In genomic region chr8:46883232-46884000, GRCm38 (mm10) we compare ENCODE assay signal across 21 mouse cellular contexts.
A peak's percentile ranks its signal among the peaks of the same experiment; 100 is the strongest.
DNase-seq lines count a peak whose midpoint lies in the region; ATAC-seq lines count a peak whose summit lies in the region.
"Had no signal": no experiment of that assay in that cellular context is flagged by ENCODE, and none has a peak within 500 bp of the region (broad histone marks: within the 10 kb centered on the region; RNA-seq: fewer than 3 reads in every experiment).

No protein-coding gene starts in this region.

- no peaks in the 10 kb centered on the region for H3K36me3 ChIP-seq in heart, embryonic 10.5 days
- no peaks in the 10 kb centered on the region for H3K36me3 ChIP-seq in heart, embryonic 12.5 days
- no peaks in the 10 kb centered on the region for H3K36me3 ChIP-seq in intestine, embryonic 15.5 days
- H3K36me3 ChIP-seq in stomach, embryonic 14.5 days (ENCODE audit: control insufficient read depth, insufficient read depth, low read length) = no peaks in the 10 kb centered on the region
- H3K36me3 ChIP-seq in forebrain, embryonic 15.5 days = no peaks in the 10 kb centered on the region
- H3K36me3 ChIP-seq: embryonic facial prominence, embryonic 12.5 days; hindbrain, embryonic 15.5 days had no signal

- no peak overlapping the region for H3K9ac ChIP-seq in heart, embryonic 12.5 days
- no peak overlapping the region for H3K9ac ChIP-seq in intestine, embryonic 15.5 days
- no peak overlapping the region for H3K9ac ChIP-seq in stomach, embryonic 14.5 days (replicated peaks; ENCODE audit: low read depth, low read length)
- no peak overlapping the region for H3K9ac ChIP-seq in forebrain, embryonic 15.5 days (replicated peaks)
- H3K9ac ChIP-seq: embryonic facial prominence, embryonic 12.5 days; forebrain, embryonic 13.5 days; hindbrain, embryonic 15.5 days had no signal

- no peak overlapping the region for H3K4me2 ChIP-seq in heart, embryonic 12.5 days
- H3K4me2 ChIP-seq in intestine, embryonic 15.5 days (replicated peaks) = no peak overlapping the region
- no peak overlapping the region for H3K4me2 ChIP-seq in stomach, embryonic 14.5 days (replicated peaks; ENCODE audit: low read depth, low read length)
- no peak overlapping the region for H3K4me2 ChIP-seq in forebrain, embryonic 15.5 days (replicated peaks)
- H3K4me2 ChIP-seq: embryonic facial prominence, embryonic 12.5 days; forebrain, embryonic 13.5 days; heart, embryonic 11.5 days; hindbrain, embryonic 15.5 days had no signal

- no peak overlapping the region for H3K27ac ChIP-seq in heart, embryonic 10.5 days
- H3K27ac ChIP-seq in heart, embryonic 12.5 days (ENCODE audit: poor library complexity, severe bottlenecking) = no peak overlapping the region
- H3K27ac ChIP-seq in intestine, embryonic 15.5 days = no peak overlapping the region
- peak overlapping the region; percentile 33; the same call in 1 of the 2 replicates for H3K27ac ChIP-seq in stomach, embryonic 14.5 days (ENCODE audit: low read length)
- H3K27ac ChIP-seq in forebrain, embryonic 15.5 days (replicated peaks) = no peak overlapping the region
- H3K27ac ChIP-seq: embryonic facial prominence, embryonic 12.5 days; forebrain, embryonic 13.5 days; hindbrain, embryonic 15.5 days; layer of hippocampus, adult 2 months had no signal

- no peaks in the 10 kb centered on the region for H3K9me3 ChIP-seq in heart, embryonic 10.5 days
- no peaks in the 10 kb centered on the region for H3K9me3 ChIP-seq in heart, embryonic 12.5 days (replicated peaks)
- H3K9me3 ChIP-seq in intestine, embryonic 15.5 days = no peaks in the 10 kb centered on the region
- no peaks in the 10 kb centered on the region for H3K9me3 ChIP-seq in stomach, embryonic 14.5 days (ENCODE audit: control insufficient read depth, low read depth, low read length)
- H3K9me3 ChIP-seq in forebrain, embryonic 15.5 days = no peaks in the 10 kb centered on the region
- H3K9me3 ChIP-seq: embryonic facial prominence, embryonic 12.5 days; hindbrain, embryonic 15.5 days had no signal

- H3K27me3 ChIP-seq in heart, embryonic 10.5 days (ENCODE audit: insufficient read depth, poor library complexity, severe bottlenecking) = no peaks in the 10 kb centered on the region
- H3K27me3 ChIP-seq in heart, embryonic 12.5 days (replicated peaks) = no peaks in the 10 kb centered on the region
- no peaks in the 10 kb centered on the region for H3K27me3 ChIP-seq in intestine, embryonic 15.5 days (replicated peaks)
- no peaks in the 10 kb centered on the region for H3K27me3 ChIP-seq in stomach, embryonic 14.5 days (ENCODE audit: control insufficient read depth, insufficient read depth, low read length)
- no peaks in the 10 kb centered on the region for H3K27me3 ChIP-seq in forebrain, embryonic 15.5 days
- H3K27me3 ChIP-seq: embryonic facial prominence, embryonic 12.5 days; forebrain, embryonic 13.5 days; hindbrain, embryonic 15.5 days had no signal

- ATAC-seq in heart, embryonic 12.5 days (ENCODE audit: insufficient number of reproducible peaks, low FRiP score) = no peak
- ATAC-seq in intestine, embryonic 15.5 days = peak; percentile 46; the same call in 1 of the 2 replicates
- no peak for ATAC-seq in stomach, embryonic 14.5 days (ENCODE audit: insufficient number of reproducible peaks, insufficient read depth, low FRiP score, low read depth)
- ATAC-seq in forebrain, embryonic 15.5 days (replicated peaks) = no peak
- ATAC-seq: forebrain, embryonic 13.5 days had no signal

- no peak overlapping the region for H3K4me3 ChIP-seq in heart, embryonic 10.5 days
- no peak overlapping the region for H3K4me3 ChIP-seq in heart, embryonic 12.5 days
- no peak overlapping the region for H3K4me3 ChIP-seq in intestine, embryonic 15.5 days (replicated peaks)
- no peak overlapping the region for H3K4me3 ChIP-seq in stomach, embryonic 14.5 days (ENCODE audit: low read depth, low read length)
- H3K4me3 ChIP-seq in forebrain, embryonic 15.5 days = no peak overlapping the region
- H3K4me3 ChIP-seq: embryonic facial prominence, embryonic 12.5 days; erythroblast, embryonic 14.5 days; forebrain, embryonic 13.5 days; hindbrain, embryonic 15.5 days; layer of hippocampus, adult 2 months had no signal

- 0 out of 2 replicates have a peak, but pooled peaks cover 3% of the 10 kb centered on the region for H3K4me1 ChIP-seq in heart, embryonic 10.5 days
- H3K4me1 ChIP-seq in heart, embryonic 12.5 days (replicated peaks) = 0 out of 2 replicates have a peak, but pooled peaks cover 5% of the 10 kb centered on the region
- H3K4me1 ChIP-seq in intestine, embryonic 15.5 days (replicated peaks) = no peaks in the 10 kb centered on the region; the same call in 1 of the 2 replicates
- peaks cover 10% of the 10 kb centered on the region for H3K4me1 ChIP-seq in stomach, embryonic 14.5 days (ENCODE audit: control insufficient read depth, insufficient read depth, low read length)
- H3K4me1 ChIP-seq in forebrain, embryonic 15.5 days = no peaks in the 10 kb centered on the region

- WGBS in heart, embryonic 10.5 days = 83% methylated on average over 9 of the region's 9 CpGs
- WGBS in heart, embryonic 12.5 days = 75% methylated on average over 9 of the region's 9 CpGs
- 84% methylated on average over 9 of the region's 9 CpGs for WGBS in intestine, embryonic 15.5 days
- WGBS in stomach, embryonic 14.5 days = 84% methylated on average over 9 of the region's 9 CpGs
- 89% methylated on average over 9 of the region's 9 CpGs for WGBS in forebrain, embryonic 15.5 days

- DNase-seq in heart, embryonic 10.5 days (ENCODE audit: low spot score) = peak; percentile 69
- DNase-seq in adrenal gland, postnatal 14 days = peak; percentile 55
- no peak for DNase-seq in cerebellum, postnatal 10 days
- DNase-seq: cerebellum, adult 9-10 months; gastrocnemius, postnatal 36 days; kidney, adult 8-10 months; kidney, postnatal 14 days; layer of hippocampus, postnatal 36 days; lung, adult 18-20 months; right cerebral cortex, postnatal 25 days; thymus, adult 2 months had no signal

Comparison
In these comparisons a context has a peak if more than half of its experiments do, and no peak if none do; other contexts are left out.
1. DNase-seq: peak in heart, embryonic 10.5 days (single experiment) and adrenal gland, postnatal 14 days (single experiment); none in cerebellum, postnatal 10 days (0 of 2).